7 mouse cellular contexts compared by ENCODE assay signal in the genomic region with DNA sequence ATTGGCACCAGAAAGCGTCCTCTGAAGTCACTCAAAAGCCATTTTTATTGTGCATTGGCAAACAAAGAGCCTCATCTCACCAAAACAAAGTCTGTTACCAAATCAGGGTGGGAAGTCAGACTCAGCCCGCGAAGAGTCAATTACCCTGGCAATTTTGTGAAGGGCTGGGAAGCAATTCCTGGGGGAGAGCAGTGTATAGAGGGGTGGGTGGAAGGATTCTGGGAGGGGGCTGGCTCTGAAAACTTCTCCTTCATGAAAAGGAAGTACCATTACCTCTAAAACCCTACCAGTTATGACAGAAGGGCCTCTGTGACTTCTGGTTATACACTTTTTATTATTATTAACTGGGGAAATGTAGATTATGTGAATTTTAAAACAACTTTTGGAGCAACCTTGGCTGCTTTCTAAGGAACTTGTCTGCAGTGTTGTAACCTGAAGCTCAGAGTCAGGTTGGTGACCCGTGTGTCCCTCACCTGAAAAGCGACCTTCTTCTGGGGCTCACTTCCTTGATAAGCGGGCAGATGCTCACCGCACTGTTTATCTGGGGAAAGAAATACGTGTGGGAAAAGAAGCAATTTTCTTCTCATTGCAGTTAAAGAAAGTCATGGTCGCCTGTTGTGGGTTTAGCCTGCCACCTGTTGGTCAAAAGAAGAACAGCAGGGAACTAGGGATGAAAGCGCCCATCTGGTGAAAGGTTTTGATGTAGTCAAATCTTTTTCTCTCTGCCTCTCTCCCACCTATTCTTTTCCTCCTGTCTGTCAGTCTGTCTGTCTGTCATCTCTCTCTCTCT. TPM values are rescaled to one million over a fixed set of nuclear protein-coding genes. Genes with fewer than 3 reads are reported as not detected.
A peak's percentile ranks its signal among the peaks of the same experiment; 100 is the strongest.
DNase-seq lines count a peak whose midpoint lies in the region; ATAC-seq lines count a peak whose summit lies in the region.

No protein-coding gene starts in this region.

- H3K9me3 ChIP-seq in hindbrain, embryonic 15.5 days, result no peaks in the 10 kb centered on the region

- H3K9ac ChIP-seq in hindbrain, embryonic 15.5 days, result no peak overlapping the region

- no peaks in the 10 kb centered on the region for H3K36me3 ChIP-seq in hindbrain, embryonic 15.5 days

- H3K4me1 ChIP-seq in hindbrain, embryonic 15.5 days (replicated peaks), result peaks cover 5% of the 10 kb centered on the region; the same call in 1 of the 2 replicates

- WGBS in hindbrain, embryonic 15.5 days, result 4% methylated on average over 10 of the region's 10 CpGs

- H3K27ac ChIP-seq in hindbrain, embryonic 15.5 days (replicated peaks), result no peak overlapping the region

- H3K4me3 ChIP-seq in hindbrain, embryonic 15.5 days, result no peak overlapping the region

- ATAC-seq in hindbrain, embryonic 15.5 days (ENCODE audit: low FRiP score, low read depth), result no peak

- peak; percentile 79 for DNase-seq in NIH3T3 (ENCODE audit: low read depth)
- DNase-seq in cerebellum, adult 18-20 months, result peak; percentile 65 to 82
- DNase-seq in frontal cortex, postnatal 36 days (ENCODE audit: low spot score in 2 of 2), result peak; percentile 72 to 84
- peak; percentile 55 for DNase-seq in left cerebral cortex, adult 11 months (ENCODE audit: low spot score)
- peak; percentile 90 for DNase-seq in lung, postnatal 36 days
- peak; percentile 87 to 89 for DNase-seq in right cerebral cortex, adult 2 months (ENCODE audit: low spot score in 2 of 2)

- H3K27me3 ChIP-seq in hindbrain, embryonic 15.5 days, result no peaks in the 10 kb centered on the region

- H3K4me2 ChIP-seq in hindbrain, embryonic 15.5 days, result peak overlapping the region; percentile 28; the same call in 1 of the 2 replicates

RNA-seq across cellular contexts. Expression of gene Rps6ka1, which starts 58.1 kb away (rescaled TPM):
- 25.0 and 25.6 TPM in 2 replicates for polyA plus RNA-seq in hindbrain, embryonic 15.5 days (2015; fragmentation: Nextera tagmentation; extraction: Ambion mirVana)
